In the genomic region with DNA sequence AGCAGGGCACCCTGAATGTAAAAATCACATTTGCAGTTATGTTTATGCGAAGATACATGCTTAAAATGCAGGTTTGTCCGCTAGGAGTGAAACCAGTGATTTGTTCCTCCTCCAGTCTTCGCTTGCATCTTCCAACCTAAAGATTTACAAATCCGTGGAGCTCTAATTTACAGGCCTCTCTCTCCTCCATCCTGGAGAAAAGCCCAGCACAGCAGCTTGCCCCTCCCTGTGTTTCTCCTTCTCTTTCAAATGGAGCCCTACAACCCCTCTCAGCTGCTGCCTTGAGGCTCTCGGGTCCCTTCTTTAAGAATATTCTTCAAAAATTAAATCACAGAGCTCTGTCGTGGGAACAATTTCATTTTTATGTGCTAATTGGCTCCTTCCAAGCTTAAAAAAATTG, we compare ENCODE assay signal across 27 mouse cellular contexts.
DNase-seq lines count a peak whose midpoint lies in the region; ATAC-seq and TF ChIP-seq lines count a peak whose summit lies in the region.
"Had no signal": no experiment of that assay in that cellular context is flagged by ENCODE, and none has a peak within 500 bp of the region (broad histone marks: within the 10 kb centered on the region; RNA-seq: fewer than 3 reads in every experiment).

No protein-coding gene starts in this region.

- no peaks in the 10 kb centered on the region for H3K4me1 ChIP-seq in kidney, postnatal 0 days (replicated peaks; ENCODE audit: insufficient read depth, low read length)
- no peaks in the 10 kb centered on the region for H3K4me1 ChIP-seq in midbrain, embryonic 16.5 days (ENCODE audit: control insufficient read depth, insufficient read depth, low read length)
- no peaks in the 10 kb centered on the region for H3K4me1 ChIP-seq in midbrain, postnatal 0 days (ENCODE audit: insufficient read depth, low read length)
- H3K4me1 ChIP-seq: embryonic facial prominence, embryonic 12.5 days; forebrain, embryonic 10.5 days; hindbrain, embryonic 12.5 days; intestine, embryonic 15.5 days; limb, embryonic 13.5 days; liver, embryonic 12.5 days had no signal

- ATAC-seq in kidney, postnatal 0 days (replicated peaks; ENCODE audit: low FRiP score, low read depth): no peak
- peak; percentile 64; the same call in 1 of the 2 replicates for ATAC-seq in midbrain, embryonic 16.5 days
- ATAC-seq in midbrain, postnatal 0 days (ENCODE audit: low FRiP score): no peak
- ATAC-seq: forebrain, postnatal 0 days; hindbrain, postnatal 0 days; intestine, embryonic 15.5 days; liver, embryonic 12.5 days; liver, postnatal 0 days had no signal

- H3K27me3 ChIP-seq in kidney, postnatal 0 days (ENCODE audit: insufficient read depth, low read length): no peaks in the 10 kb centered on the region
- no peaks in the 10 kb centered on the region for H3K27me3 ChIP-seq in midbrain, embryonic 16.5 days (ENCODE audit: control insufficient read depth, insufficient read depth, low read depth, low read length)
- no peaks in the 10 kb centered on the region for H3K27me3 ChIP-seq in midbrain, postnatal 0 days (ENCODE audit: insufficient read depth, low read length)
- H3K27me3 ChIP-seq: embryonic facial prominence, embryonic 12.5 days; hindbrain, embryonic 12.5 days; intestine, embryonic 15.5 days; limb, embryonic 13.5 days; liver, embryonic 12.5 days had no signal

- H3K9ac ChIP-seq in kidney, postnatal 0 days (ENCODE audit: low read depth, low read length): no peak overlapping the region
- no peak overlapping the region for H3K9ac ChIP-seq in midbrain, embryonic 16.5 days (ENCODE audit: low read depth, low read length)
- H3K9ac ChIP-seq in midbrain, postnatal 0 days (replicated peaks; ENCODE audit: low read length, poor library complexity, severe bottlenecking): no peak overlapping the region; the same call in 1 of the 2 replicates
- H3K9ac ChIP-seq: embryonic facial prominence, embryonic 12.5 days; forebrain, postnatal 0 days; hindbrain, embryonic 12.5 days; intestine, embryonic 15.5 days; limb, embryonic 13.5 days; liver, embryonic 12.5 days; liver, postnatal 0 days had no signal

- no peak for TF ChIP-seq POLR2A in brain, embryonic 14.5 days (IDR thresholded peaks at IDR 0.05; ENCODE audit: borderline replicate concordance, extremely low read depth, insufficient read depth, insufficient read length, poor library complexity, severe bottlenecking)

- no peak overlapping the region for H3K4me3 ChIP-seq in kidney, postnatal 0 days (replicated peaks; ENCODE audit: low read depth, low read length)
- no peak overlapping the region for H3K4me3 ChIP-seq in midbrain, embryonic 16.5 days (ENCODE audit: low read depth, low read length)
- H3K4me3 ChIP-seq in midbrain, postnatal 0 days (ENCODE audit: low read depth, low read length): no peak overlapping the region
- H3K4me3 ChIP-seq: embryonic facial prominence, embryonic 12.5 days; forebrain, embryonic 10.5 days; hindbrain, embryonic 12.5 days; intestine, embryonic 15.5 days; limb, embryonic 13.5 days; liver, embryonic 12.5 days had no signal

- no peaks in the 10 kb centered on the region for H3K9me3 ChIP-seq in kidney, postnatal 0 days (replicated peaks; ENCODE audit: low read length)
- no peaks in the 10 kb centered on the region for H3K9me3 ChIP-seq in midbrain, embryonic 16.5 days (replicated peaks; ENCODE audit: control insufficient read depth, low read length, poor library complexity, severe bottlenecking)
- no peaks in the 10 kb centered on the region for H3K9me3 ChIP-seq in midbrain, postnatal 0 days (ENCODE audit: low read length)
- H3K9me3 ChIP-seq: embryonic facial prominence, embryonic 12.5 days; forebrain, embryonic 10.5 days; hindbrain, embryonic 12.5 days; intestine, embryonic 15.5 days; limb, embryonic 13.5 days; liver, embryonic 12.5 days had no signal

- H3K36me3 ChIP-seq in kidney, postnatal 0 days (ENCODE audit: insufficient read depth, low read length): no peaks in the 10 kb centered on the region
- no peaks in the 10 kb centered on the region for H3K36me3 ChIP-seq in midbrain, embryonic 16.5 days (ENCODE audit: control insufficient read depth, insufficient read depth, low read length)
- H3K36me3 ChIP-seq in midbrain, postnatal 0 days (ENCODE audit: insufficient read depth, low read length): no peaks in the 10 kb centered on the region
- H3K36me3 ChIP-seq: embryonic facial prominence, embryonic 12.5 days; forebrain, embryonic 10.5 days; hindbrain, embryonic 12.5 days; intestine, embryonic 15.5 days; limb, embryonic 13.5 days; liver, embryonic 12.5 days had no signal

- H3K4me2 ChIP-seq in kidney, postnatal 0 days (ENCODE audit: low read length): no peak overlapping the region
- no peak overlapping the region for H3K4me2 ChIP-seq in midbrain, embryonic 16.5 days (ENCODE audit: low read length)
- no peak overlapping the region for H3K4me2 ChIP-seq in midbrain, postnatal 0 days (ENCODE audit: low read depth, low read length, poor library complexity, severe bottlenecking)
- H3K4me2 ChIP-seq: embryonic facial prominence, embryonic 12.5 days; heart, embryonic 11.5 days; hindbrain, embryonic 12.5 days; intestine, embryonic 15.5 days; limb, embryonic 13.5 days; liver, embryonic 12.5 days had no signal

- peak; percentile 25 for DNase-seq in kidney, postnatal 0 days (ENCODE audit: low spot score)
- no peak for DNase-seq in kidney, adult 8-10 months
- no peak for DNase-seq in midbrain, postnatal 0 days (ENCODE audit: low spot score)
- peak; percentile 29 for DNase-seq in R1 (ENCODE audit: low read depth, low spot score)
- DNase-seq in brain, embryonic 14.5 days (ENCODE audit: low read depth): peak; percentile 16
- no peak for DNase-seq in urinary bladder, adult 18-20 months (ENCODE audit: low spot score in 2 of 2)
- DNase-seq: adrenal gland, adult 8-10 months; B cell, adult 2 months; cerebellum, adult 11 months; cerebellum, adult 9-10 months; cerebellum, postnatal 36 days; forebrain, postnatal 0 days; gastrocnemius, postnatal 14 days; heart, postnatal 36 days; kidney, adult 2 months; kidney, postnatal 10 days; liver, postnatal 0 days; lung, postnatal 36 days had no signal

- H3K27ac ChIP-seq in kidney, postnatal 0 days: no peak overlapping the region
- H3K27ac ChIP-seq in midbrain, embryonic 16.5 days (ENCODE audit: low read length): no peak overlapping the region
- H3K27ac ChIP-seq in midbrain, postnatal 0 days (ENCODE audit: low read depth, low read length): no peak overlapping the region
- H3K27ac ChIP-seq: embryonic facial prominence, embryonic 12.5 days; forebrain, embryonic 10.5 days; hindbrain, embryonic 12.5 days; hindbrain, postnatal 0 days; intestine, embryonic 15.5 days; limb, embryonic 13.5 days; liver, embryonic 12.5 days had no signal

- 67% methylated on average over 6 of the region's 6 CpGs for WGBS in kidney, postnatal 0 days
- WGBS in midbrain, embryonic 16.5 days: 52% methylated on average over 6 of the region's 6 CpGs
- 46% methylated on average over 6 of the region's 6 CpGs for WGBS in midbrain, postnatal 0 days

- no peak for TF ChIP-seq CTCF in kidney, postnatal 0 days (IDR thresholded peaks at IDR 0.05; ENCODE audit: low read depth)
- no peak for TF ChIP-seq CTCF in midbrain, postnatal 0 days (IDR thresholded peaks at IDR 0.05)
- TF ChIP-seq CTCF in brain, embryonic 14.5 days (IDR thresholded peaks at IDR 0.05; ENCODE audit: borderline replicate concordance, extremely low read depth, insufficient read depth, insufficient read length): no peak

Comparison
In these comparisons a context has a peak if more than half of its experiments do, and no peak if none do; other contexts are left out.
1. DNase-seq: peak in kidney, postnatal 0 days (single experiment), R1 (single experiment) and brain, embryonic 14.5 days (single experiment); none in kidney, adult 8-10 months (0 of 2), midbrain, postnatal 0 days (single experiment) and urinary bladder, adult 18-20 months (0 of 2).